ENCODE assay signal across 18 mouse cellular contexts in the genomic region with DNA sequence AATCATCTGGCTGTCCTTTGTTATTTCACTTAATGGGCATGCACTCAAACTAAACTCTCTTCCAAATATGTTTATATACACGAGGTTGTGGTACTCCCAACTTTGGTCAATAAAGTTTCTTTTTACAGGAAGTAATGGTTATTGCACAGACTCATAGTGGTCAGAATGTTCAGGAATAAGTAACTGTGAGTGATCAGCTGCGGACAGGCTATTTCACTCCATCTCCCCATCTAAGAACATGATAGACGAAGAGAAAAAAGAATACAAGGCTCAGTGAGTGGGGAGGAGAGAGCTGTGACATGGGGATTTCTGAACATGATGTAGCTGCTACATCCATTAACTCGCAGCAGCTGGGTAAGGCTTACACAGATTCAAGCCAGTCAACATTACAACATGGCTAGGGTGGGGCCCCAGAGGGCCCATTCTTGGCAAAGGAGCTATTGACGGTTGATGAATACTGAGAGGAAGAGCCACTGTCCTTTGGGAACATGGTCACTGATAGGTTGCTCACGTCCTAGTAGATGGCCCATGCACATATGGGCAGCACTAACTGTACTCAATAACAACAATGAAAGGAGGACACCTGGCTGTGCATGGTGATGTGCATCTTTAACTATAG.
"Had no signal": no experiment of that assay in that cellular context is flagged by ENCODE, and none has a peak within 500 bp of the region (broad histone marks: within the 10 kb centered on the region; RNA-seq: fewer than 3 reads in every experiment).

No protein-coding gene starts in this region.

- H3K9ac ChIP-seq: liver, embryonic 12.5 days; liver, embryonic 14.5 days; lung, embryonic 15.5 days; midbrain, embryonic 13.5 days; neural tube, embryonic 13.5 days; neural tube, embryonic 15.5 days had no signal

- H3K4me2 ChIP-seq: liver, embryonic 12.5 days; lung, embryonic 15.5 days; midbrain, embryonic 13.5 days; neural tube, embryonic 13.5 days; neural tube, embryonic 15.5 days had no signal

- ATAC-seq: liver, embryonic 12.5 days; midbrain, embryonic 13.5 days; midbrain, embryonic 16.5 days had no signal

- H3K4me1 ChIP-seq: liver, embryonic 12.5 days; lung, embryonic 15.5 days; midbrain, embryonic 10.5 days; midbrain, embryonic 13.5 days; neural tube, embryonic 13.5 days; neural tube, embryonic 15.5 days had no signal

- H3K9me3 ChIP-seq: liver, embryonic 12.5 days; lung, embryonic 15.5 days; midbrain, embryonic 10.5 days; midbrain, embryonic 13.5 days; neural tube, embryonic 13.5 days; neural tube, embryonic 15.5 days had no signal

- H3K36me3 ChIP-seq: liver, embryonic 12.5 days; lung, embryonic 15.5 days; midbrain, embryonic 10.5 days; midbrain, embryonic 13.5 days; neural tube, embryonic 13.5 days; neural tube, embryonic 15.5 days had no signal

- H3K27me3 ChIP-seq: liver, embryonic 12.5 days; lung, embryonic 15.5 days; midbrain, embryonic 13.5 days; neural tube, embryonic 13.5 days; neural tube, embryonic 15.5 days had no signal

- H3K27ac ChIP-seq: liver, embryonic 12.5 days; liver, embryonic 14.5 days; lung, embryonic 15.5 days; midbrain, embryonic 10.5 days; midbrain, embryonic 13.5 days; neural tube, embryonic 13.5 days; neural tube, embryonic 15.5 days had no signal

- DNase-seq: lung, adult 18-20 months; retina, postnatal 1 day; right cerebral cortex, adult 18-20 months; right cerebral cortex, postnatal 25 days; right cerebral cortex, postnatal 4 days; spleen, adult 18-20 months; thymus, adult 18-20 months; thymus, postnatal 14 days; thymus, postnatal 36 days had no signal

- H3K4me3 ChIP-seq: liver, embryonic 12.5 days; lung, embryonic 15.5 days; midbrain, embryonic 10.5 days; midbrain, embryonic 13.5 days; myocyte; neural tube, embryonic 13.5 days; neural tube, embryonic 15.5 days had no signal
